Mouse (Mus musculus) forebrain, embryonic 14.5 days (tissue): ENCODE measurements around the gene Sh3kbp1. TPM values are rescaled to one million over a fixed set of nuclear protein-coding genes. Genes with fewer than 3 reads are reported as not detected.

ENCODE experiments used
- ATAC-seq: fragments of 200-750 bp; cut with Nextera tagmentation; 2 replicates; pipeline ENCODE4 v1.8.0; 2017; ENCODE audit warnings: mild to moderate bottlenecking, moderate library complexity
- DNase-seq: peaks from one replicate; pipeline ENCODE4 v3.0.0-alpha.2; 2015; ENCODE audit warnings: low spot score
- H3K27ac ChIP-seq: fragments of 300-500 bp; sonication (generic); 2 replicates; pipeline ENCODE4 v1.5.1; 2014; ENCODE audit warnings: low read depth, mild to moderate bottlenecking, control low read depth, low read length, moderate library complexity
- H3K27me3 ChIP-seq: fragments of 300-500 bp; sonication (generic); replicated peaks from 2 replicates; pipeline ENCODE4 v1.6.1; 2014; ENCODE audit warnings: low read length, control low read depth, mixed read lengths; ENCODE audit not compliant: control insufficient read depth, insufficient read depth
- H3K36me3 ChIP-seq: fragments of 300-500 bp; sonication (generic); 2 replicates; pipeline ENCODE4 v1.6.1; 2014; ENCODE audit warnings: low read length, control low read depth; ENCODE audit not compliant: control insufficient read depth, insufficient read depth
- H3K4me1 ChIP-seq: fragments of 300-500 bp; sonication (generic); 2 replicates; pipeline ENCODE4 v1.6.1; 2014; ENCODE audit warnings: antibody characterized with exemption, low read length, control low read depth; ENCODE audit not compliant: control insufficient read depth, insufficient read depth
- H3K4me2 ChIP-seq: fragments of 300-500 bp; sonication (generic); 2 replicates; pipeline ENCODE4 v1.6.1; 2014; ENCODE audit warnings: mild to moderate bottlenecking, control low read depth, low read length
- H3K4me3 ChIP-seq: fragments of 300-500 bp; sonication (generic); 2 replicates; pipeline ENCODE4 v1.5.1; 2014; ENCODE audit warnings: low read depth, low read length, control low read depth
- H3K9ac ChIP-seq: fragments of 300-500 bp; sonication (generic); 2 replicates; pipeline ENCODE4 v1.6.1; 2014; ENCODE audit warnings: mild to moderate bottlenecking, low read length, control low read depth, moderate library complexity
- H3K9me3 ChIP-seq: fragments of 300-500 bp; sonication (generic); replicated peaks from 2 replicates; pipeline ENCODE4 v1.6.1; 2016; ENCODE audit warnings: low read length, control low read depth, mixed read lengths; ENCODE audit not compliant: control insufficient read depth
- WGBS: fragments of 180-500 bp; shearing (Covaris S2); extraction: QIAGEN DNeasy Blood & Tissue Kit; methylation state at CpG from one replicate; pipeline ENCODE4 v1.1.7; 2014; 5-methylcytosine and 5-hydroxymethylcytosine counted together
- polyA plus RNA-seq: library from polyadenylated mRNA; unstranded; fragments of >200 nt; fragmentation: Nextera tagmentation; extraction: Ambion mirVana; gene quantifications from 2 replicates; pipeline ENCODE4 v1.2.1, GENCODE M21; 2014

The Sh3kbp1 gene
- polyA plus RNA-seq, 1 experiment from 2014 or later, result 38.7 TPM

DNA sequence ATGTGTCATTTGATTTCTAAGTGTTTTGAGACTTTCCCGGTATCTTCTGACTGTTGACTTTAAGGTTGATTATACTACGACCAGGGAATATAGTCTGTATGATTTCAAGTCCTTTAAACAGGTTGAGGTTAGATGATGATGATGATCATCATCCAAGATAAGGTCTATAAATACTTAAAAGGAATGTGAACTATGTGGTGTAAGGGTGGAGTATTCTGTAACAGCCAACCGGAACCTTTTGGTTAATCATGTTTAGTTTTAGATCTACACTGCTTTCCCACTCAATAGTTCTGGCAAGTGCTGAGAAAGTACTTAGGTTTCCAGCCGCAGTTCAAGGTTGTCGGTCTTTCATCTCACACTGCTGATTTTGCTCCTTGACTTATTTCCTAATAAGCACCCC is 66.1 kb downstream of the Sh3kbp1 start:
- DNase-seq (no peak), ATAC-seq (no peak)
- H3K9me3 ChIP-seq, result no peaks in the 10 kb centered on the region
- H3K4me2 ChIP-seq, result no peak overlapping the region
- H3K4me1 ChIP-seq, result no peaks in the 10 kb centered on the region
- no peak overlapping the region for H3K27ac ChIP-seq
- H3K9ac ChIP-seq, result no peak overlapping the region
- no peaks in the 10 kb centered on the region for H3K36me3 ChIP-seq
- 92% methylated on average over 5 of the region's 5 CpGs for WGBS
- H3K27me3 ChIP-seq, result no peaks in the 10 kb centered on the region
- no peak overlapping the region for H3K4me3 ChIP-seq

DNA sequence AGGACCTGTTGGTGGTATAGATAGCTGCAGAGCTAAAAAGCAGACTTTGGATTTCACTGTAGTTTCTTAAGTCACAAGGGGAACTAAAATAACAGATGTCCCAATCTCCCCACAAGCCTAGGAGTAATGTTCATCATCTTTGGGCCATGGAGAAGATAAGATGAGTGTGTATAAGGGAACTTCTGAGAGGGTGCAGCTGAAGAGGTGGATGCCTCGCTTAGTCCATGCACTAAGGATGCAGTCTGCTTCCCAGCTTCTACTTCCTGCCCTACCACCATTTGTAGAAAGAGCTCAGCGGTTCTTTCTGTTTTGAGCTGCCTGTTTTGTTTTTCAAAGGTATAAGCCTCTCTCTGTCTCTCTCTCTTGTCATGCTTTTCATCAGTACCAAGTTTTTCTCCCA is 69.5 kb downstream of the Sh3kbp1 start:
- Histone ChIP-seq H3K4me3 (no peak overlapping the region), H3K9me3 (no peaks in the 10 kb centered on the region), H3K4me1 (no peaks in the 10 kb centered on the region), H3K9ac (no peak overlapping the region), H3K27ac (no peak overlapping the region), H3K36me3 (no peaks in the 10 kb centered on the region), H3K27me3 (no peaks in the 10 kb centered on the region), H3K4me2 (no peak overlapping the region)
- no peak for DNase-seq
- 44% methylated on average over 2 of the region's 2 CpGs for WGBS
- no peak for ATAC-seq

DNA sequence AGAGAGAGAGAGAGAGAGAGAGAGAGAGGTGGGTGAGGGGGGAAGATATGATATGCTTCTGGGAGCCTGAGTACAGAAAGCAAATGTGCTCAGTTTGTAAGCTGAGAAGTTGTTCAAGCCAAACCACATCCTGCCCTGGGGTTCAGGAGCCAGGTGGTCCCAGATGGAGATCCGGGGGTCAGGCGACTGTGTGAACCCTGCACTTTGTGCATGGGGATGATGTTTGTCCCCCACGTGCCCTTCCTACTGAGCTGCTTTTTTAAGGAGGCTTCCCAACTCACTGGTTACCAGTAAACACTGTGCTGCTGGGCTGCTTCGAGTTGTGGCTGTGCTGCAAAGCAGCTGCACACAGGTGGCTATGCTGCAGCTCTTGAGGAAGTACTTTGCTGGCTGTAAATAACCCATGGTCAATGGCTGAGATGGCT is 70.0 kb downstream of the Sh3kbp1 start:
- no peaks in the 10 kb centered on the region for H3K4me1 ChIP-seq
- WGBS, result 32% methylated on average over 4 of the region's 4 CpGs
- ATAC-seq (no peak), DNase-seq (no peak)
- H3K27ac ChIP-seq, result no peak overlapping the region
- H3K9ac ChIP-seq, result no peak overlapping the region
- H3K4me2 ChIP-seq, result no peak overlapping the region
- no peaks in the 10 kb centered on the region for H3K36me3 ChIP-seq
- H3K9me3 ChIP-seq, result no peaks in the 10 kb centered on the region
- H3K27me3 ChIP-seq, result no peaks in the 10 kb centered on the region
- H3K4me3 ChIP-seq, result no peak overlapping the region

DNA sequence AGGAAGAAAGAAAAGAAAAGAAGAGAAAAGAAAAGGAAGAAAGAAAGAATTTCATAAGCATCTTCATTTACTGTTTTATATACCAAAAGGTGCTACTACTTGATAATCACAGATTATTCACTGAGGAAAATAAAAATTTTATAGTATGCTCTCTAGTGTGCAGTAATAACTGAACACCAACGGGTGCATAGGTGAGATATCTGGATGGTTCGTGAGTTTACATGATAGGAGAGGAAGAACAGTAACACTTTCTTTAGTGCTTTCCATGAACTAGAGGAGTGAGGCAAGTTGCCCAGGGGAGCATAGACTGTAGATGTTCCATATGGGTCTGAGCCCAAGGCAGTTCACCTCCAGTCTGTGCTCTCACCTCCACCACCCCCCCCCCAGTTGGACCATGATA is 75.8 kb downstream of the Sh3kbp1 start:
- Histone ChIP-seq H3K36me3 (no peaks in the 10 kb centered on the region), H3K4me2 (no peak overlapping the region), H3K9ac (no peak overlapping the region), H3K27me3 (no peaks in the 10 kb centered on the region), H3K4me1 (no peaks in the 10 kb centered on the region), H3K27ac (no peak overlapping the region), H3K4me3 (no peak overlapping the region), H3K9me3 (no peaks in the 10 kb centered on the region)
- WGBS, result 86% methylated on average over 2 of the region's 2 CpGs
- DNase-seq (no peak), ATAC-seq (no peak)

DNA sequence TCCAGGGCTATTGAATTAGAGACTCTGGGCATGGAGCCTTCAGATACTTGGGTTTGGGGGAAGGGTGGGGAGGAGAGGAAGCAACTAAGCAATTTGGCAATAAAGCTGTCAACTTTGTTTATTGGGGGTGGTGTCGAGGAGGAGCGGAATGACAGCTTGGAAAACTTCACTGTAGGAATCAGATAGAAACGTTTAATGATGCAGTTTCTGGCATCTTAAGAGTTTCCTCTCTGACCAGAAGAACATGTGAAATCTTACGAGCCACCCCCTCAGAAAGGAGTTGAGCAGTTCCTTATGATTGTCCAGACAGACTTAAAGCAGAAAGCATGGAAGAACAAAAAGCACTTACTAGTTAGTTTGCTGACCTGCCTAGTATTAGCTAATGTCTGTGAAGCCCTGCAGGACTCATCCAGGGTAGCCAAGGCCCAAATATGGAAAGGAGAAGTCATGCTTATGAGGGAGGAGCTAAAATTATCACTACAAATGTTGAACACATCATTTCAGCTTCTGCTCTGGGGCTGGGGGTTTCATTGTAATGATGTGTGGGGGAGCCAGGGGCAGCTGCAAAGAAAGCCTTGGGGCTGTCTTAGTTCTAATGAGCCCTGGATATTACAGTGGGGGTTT is 77.4 kb downstream of the Sh3kbp1 start:
- H3K4me1 ChIP-seq, result no peaks in the 10 kb centered on the region
- ATAC-seq, result no peak
- H3K9me3 ChIP-seq, result no peaks in the 10 kb centered on the region
- H3K9ac ChIP-seq, result no peak overlapping the region
- no peak for DNase-seq
- H3K4me2 ChIP-seq, result no peak overlapping the region
- no peaks in the 10 kb centered on the region for H3K36me3 ChIP-seq
- H3K27me3 ChIP-seq, result no peaks in the 10 kb centered on the region
- H3K4me3 ChIP-seq, result no peak overlapping the region
- 84% methylated on average over 4 of the region's 4 CpGs for WGBS
- H3K27ac ChIP-seq, result no peak overlapping the region

DNA sequence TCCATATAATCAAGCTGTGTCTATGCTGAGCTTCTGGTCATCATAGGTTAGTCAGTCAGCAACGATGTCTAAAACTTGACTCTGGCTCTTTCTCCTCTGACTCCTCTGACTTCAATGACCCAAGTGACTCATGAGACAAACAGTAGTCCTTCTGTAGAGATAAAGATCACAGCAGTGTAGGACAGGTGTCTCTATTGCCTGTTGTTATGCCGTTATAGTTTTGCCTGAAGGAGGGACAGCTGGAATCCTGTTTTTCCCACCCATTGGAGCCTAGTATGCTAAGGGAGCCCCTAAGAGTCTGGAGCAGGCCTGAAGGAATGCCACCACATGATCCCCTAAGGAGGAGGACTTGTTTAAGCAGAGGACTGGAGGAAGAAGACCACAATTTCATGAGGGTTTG is 78.3 kb downstream of the Sh3kbp1 start:
- H3K36me3 ChIP-seq, result no peaks in the 10 kb centered on the region
- no peak overlapping the region for H3K4me3 ChIP-seq
- 88% methylated on average over 2 of the region's 2 CpGs for WGBS
- no peak for DNase-seq
- no peaks in the 10 kb centered on the region for H3K9me3 ChIP-seq
- no peak overlapping the region for H3K4me2 ChIP-seq
- H3K27ac ChIP-seq, result no peak overlapping the region
- ATAC-seq, result no peak
- no peaks in the 10 kb centered on the region for H3K27me3 ChIP-seq
- H3K9ac ChIP-seq, result no peak overlapping the region
- no peaks in the 10 kb centered on the region for H3K4me1 ChIP-seq

DNA sequence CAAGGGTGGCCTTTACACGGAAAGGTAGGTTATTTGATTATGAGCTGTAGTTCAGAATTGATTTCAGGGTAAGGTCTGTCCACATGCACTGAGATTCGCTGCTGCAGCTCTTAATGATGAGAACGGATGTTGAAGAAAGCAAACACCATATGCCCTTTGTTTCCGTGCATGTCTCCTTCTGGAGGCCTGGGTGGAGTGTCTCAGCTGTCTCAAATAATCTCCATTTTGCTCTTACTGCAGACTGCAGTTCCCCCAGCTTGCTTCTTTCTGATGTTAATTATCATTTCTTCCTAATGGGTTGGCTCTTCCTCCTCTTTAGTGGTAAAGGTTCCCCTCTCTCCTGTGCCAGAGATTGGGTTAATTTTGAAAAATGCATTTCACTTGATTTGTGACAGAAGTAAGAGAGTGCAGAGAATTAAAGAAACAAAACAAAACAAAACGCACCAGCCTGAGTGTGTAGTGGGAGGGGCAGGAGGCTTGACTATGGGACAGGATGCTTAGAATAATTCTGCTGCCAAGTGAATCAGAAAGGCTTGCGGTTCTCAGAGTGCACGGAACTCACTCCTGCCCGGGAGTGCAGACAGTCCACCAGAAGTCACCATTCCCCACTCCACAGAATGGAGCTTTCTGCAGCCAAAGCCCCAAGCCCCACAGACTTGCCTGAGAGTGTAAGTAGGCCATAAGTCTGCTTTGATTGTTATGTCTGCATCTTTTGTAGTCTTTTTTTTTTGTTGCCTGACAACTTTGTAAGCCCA is 81.2 kb downstream of the Sh3kbp1 start:
- Histone ChIP-seq H3K9me3 (no peaks in the 10 kb centered on the region), H3K27me3 (no peaks in the 10 kb centered on the region), H3K4me3 (no peak overlapping the region), H3K4me2 (no peak overlapping the region), H3K9ac (no peak overlapping the region), H3K4me1 (no peaks in the 10 kb centered on the region), H3K27ac (peak overlapping the region; percentile 66; the same call in 1 of the 2 replicates), H3K36me3 (no peaks in the 10 kb centered on the region)
- peak; percentile 65 for DNase-seq
- ATAC-seq, result peak; percentile 74
- 38% methylated on average over 8 of the region's 8 CpGs for WGBS

DNA sequence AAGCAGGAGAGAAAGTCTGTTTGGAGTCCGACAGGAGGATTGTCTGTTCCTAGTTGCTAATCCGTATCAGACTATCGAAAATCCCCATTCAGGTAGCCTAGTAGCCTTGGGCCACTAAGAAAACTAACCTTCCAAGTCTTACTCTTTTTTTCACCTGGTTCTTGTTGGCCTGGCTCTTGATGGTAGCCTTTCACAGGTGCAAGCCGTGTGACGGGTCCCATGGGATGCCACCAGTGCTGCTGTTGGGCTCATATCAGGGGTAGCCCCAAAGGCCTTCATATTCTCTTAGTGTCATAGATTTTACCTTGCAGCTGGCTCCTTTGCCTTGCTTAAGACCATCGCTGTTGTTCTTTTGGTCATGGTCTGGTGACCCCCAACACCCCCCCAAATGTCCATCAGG is 82.2 kb downstream of the Sh3kbp1 start:
- DNase-seq (no peak), ATAC-seq (no peak)
- Histone ChIP-seq H3K4me1 (no peaks in the 10 kb centered on the region), H3K36me3 (no peaks in the 10 kb centered on the region), H3K9ac (no peak overlapping the region), H3K27ac (no peak overlapping the region), H3K4me3 (no peak overlapping the region), H3K4me2 (no peak overlapping the region), H3K9me3 (no peaks in the 10 kb centered on the region), H3K27me3 (no peaks in the 10 kb centered on the region)
- WGBS, result 95% methylated on average over 6 of the region's 6 CpGs
